Mouse (Mus musculus): Measurements from ENCODE around the gene Cmtm5.
"Not testable (repeated sequence)": the region's sequence is repeated elsewhere in the genome, so short reads cannot be mapped to it uniquely, and the experiment has no call there.

Gene Cmtm5

DNA sequence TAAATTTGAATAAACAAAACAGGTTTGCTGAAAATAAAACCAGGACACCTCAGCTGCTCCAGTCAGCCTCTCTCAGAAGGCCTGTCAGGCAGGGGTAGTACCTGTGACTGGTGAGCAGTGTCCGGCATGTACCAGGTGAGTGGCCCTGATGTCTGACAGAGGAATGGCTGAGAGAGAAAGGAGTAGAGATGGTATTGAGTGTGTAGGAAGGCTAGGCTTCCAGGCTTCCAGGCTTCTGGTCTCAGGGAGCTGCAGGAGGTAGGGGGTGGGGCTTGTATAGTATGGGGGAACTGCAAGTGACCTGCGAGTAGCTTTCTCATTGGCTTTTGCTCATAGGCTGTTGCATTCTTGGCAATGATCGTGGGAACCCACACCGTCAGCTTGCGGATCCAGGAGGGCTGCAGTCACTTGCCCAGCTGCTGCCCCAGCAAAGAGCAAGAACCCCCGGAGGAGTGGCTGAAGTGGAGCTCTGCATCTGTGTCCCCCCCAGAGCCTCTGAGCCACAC, 3.4 kb upstream of the Cmtm5 start, which contains the start of gene Il25:
Il25 (plus strand) TSS at position 51 of the 506 bp plus-strand sequence.
- no peak for DNase-seq (ENCODE audit: low read depth, low spot score)

- no peak for DNase-seq (ENCODE audit: low read depth, low spot score)
Measured at GRCm38 (mm10) chr14:54936831-54937160, 735 bp downstream of the Cmtm5 start.

- DNase-seq (ENCODE audit: low read depth, low spot score), result no peak
Measured at GRCm38 (mm10) chr14:54937361-54938182, 1.5 kb downstream of the Cmtm5 start.

- DNase-seq (ENCODE audit: low read depth, low spot score), result no peak
Measured at GRCm38 (mm10) chr14:54938431-54939219, 2.6 kb downstream of the Cmtm5 start.

DNA sequence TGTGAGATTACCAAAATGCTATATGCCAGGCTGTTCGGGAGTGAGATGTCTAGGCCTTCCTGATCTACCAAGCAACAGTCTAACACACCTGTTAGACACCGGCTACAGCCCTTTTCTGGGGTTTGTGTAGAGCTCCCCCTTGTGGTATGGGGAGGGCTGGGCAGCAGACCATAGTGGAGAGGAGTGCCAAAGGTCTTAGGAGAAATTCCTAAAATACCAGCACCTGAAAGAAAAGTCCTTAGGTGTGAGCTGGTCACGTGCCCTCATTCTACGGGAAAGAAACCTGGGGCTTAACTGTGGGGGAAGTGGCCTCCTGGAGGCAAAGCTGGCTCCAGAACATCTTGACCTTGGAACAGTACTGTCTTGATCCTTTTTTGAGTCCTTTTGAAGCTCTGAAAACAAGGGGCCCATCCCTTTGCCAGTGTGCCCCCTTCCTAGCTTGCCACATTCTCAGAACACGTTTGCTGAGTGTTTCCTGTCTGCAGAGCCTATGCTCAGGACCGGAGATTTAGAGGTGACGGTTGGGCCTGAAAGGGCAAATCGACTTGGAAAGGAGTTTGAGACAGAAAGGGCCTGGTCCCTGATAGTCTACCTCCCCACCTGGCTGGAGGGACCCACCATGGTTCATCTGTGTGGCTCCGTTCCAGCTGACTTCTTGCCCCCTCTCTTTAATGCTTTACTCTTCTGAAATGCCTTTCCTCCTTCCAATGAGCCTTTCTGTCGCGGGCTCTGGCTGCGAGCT, 3.5 kb downstream of the Cmtm5 start:
- DNase-seq (ENCODE audit: low read depth, low spot score), result peak; percentile 44

DNA sequence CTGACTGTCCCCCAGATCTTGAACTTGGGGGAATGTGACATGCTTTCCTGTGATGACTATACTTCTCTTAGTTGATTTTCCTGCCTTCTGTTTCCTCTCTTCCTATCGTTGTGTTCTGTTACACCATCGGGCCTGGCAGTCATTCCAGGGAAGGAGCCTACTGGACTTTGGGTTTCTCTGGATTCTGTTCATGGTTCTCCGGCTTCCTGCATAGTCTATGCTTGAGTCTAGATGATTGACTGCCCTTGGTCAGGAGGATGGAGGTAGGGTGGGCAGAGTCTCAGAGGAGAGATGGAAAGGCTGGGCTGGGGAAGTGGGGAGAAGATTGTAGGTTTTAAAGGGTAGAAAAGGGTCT, 4.1 kb downstream of the Cmtm5 start:
- DNase-seq (ENCODE audit: low read depth, low spot score), result no peak

- no peak for DNase-seq (ENCODE audit: low read depth, low spot score)
Measured at GRCm38 (mm10) chr14:54941024-54941978, 5.2 kb downstream of the Cmtm5 start.

GRCm38 (mm10) chr14:54942479-54942878, 6.4 kb downstream of the Cmtm5 start:
- no peak for DNase-seq (ENCODE audit: low read depth, low spot score)

DNA sequence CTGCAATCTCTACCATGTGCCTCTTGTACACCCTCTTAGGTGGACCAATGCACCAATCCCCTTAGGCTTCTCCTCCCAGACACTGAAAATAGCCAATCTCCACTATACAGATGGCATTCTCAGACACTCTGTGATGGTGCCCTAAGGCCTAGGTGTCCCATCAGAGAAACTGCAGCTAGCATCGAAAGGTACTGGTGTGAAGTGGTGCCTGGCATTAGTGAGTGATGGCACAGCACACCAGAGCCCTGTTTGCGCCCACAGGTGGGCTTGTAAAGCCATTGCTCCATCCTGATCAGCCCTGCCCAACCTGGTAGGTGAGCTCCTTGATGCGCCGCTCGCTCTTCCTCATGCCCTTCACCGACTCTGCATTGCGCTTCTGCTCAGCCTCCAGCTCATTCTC, 7.9 kb downstream of the Cmtm5 start:
- no peak for DNase-seq (ENCODE audit: low read depth, low spot score)

- DNase-seq (ENCODE audit: low read depth, low spot score), result no peak
Measured at GRCm38 (mm10) chr14:54944939-54945338, 8.9 kb downstream of the Cmtm5 start.

DNA sequence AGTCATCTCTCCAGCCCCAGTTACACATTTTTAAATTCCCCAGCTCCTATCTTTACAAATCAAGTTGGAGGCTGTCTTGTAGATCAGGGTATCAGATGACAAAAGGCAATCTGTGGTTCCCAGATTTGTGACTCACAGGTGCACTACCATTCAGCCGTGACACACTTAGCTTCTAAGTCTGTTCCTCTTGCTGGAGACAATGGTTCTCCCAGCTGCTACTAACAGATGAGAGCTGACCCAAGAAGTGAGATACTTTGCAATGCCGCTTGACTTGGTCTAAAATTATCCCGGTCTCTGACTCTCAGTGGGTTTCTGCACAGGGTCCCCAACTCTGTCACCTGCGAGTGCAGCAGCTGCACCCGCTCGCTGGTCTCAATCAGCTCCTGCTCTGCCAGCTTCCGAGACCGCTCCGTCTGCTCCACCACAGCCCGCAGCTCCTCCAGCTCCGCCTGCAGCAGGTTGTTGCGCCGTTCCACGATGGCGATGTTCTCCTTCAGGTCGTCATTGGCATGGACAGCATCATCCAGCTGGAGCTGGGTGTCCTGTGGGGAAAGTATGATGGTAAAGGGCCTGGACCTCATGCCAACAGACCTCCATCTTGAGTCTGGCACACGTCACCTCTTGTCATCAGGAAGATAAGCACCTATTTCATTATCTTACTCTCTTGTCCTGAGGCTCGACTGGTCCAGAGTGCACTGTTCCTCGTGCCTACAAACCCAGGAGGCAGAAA, 10.1 kb downstream of the Cmtm5 start:
- no peak for DNase-seq (ENCODE audit: low read depth, low spot score)

DNA sequence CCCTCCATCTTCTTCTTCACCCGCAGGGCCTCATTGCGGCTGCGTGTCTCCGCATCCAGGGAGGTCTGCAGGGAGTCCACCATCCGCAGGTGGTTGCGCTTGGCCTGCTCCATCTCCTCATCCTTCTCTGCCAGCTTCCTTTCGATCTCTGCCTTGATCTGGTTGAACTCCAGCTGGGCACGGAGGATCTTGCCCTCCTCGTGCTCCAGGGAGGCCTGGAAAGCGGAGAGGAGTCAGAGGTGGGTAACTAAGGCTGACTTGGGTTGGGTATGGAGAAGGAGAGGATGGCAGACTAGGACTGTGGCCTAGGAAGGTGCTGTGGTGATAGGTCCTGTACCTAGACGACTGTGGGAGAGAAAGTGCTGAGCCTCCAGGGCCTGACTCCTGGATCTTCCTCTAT, 10.9 kb downstream of the Cmtm5 start:
- DNase-seq (ENCODE audit: low read depth, low spot score), result not testable (repeated sequence)

DNA sequence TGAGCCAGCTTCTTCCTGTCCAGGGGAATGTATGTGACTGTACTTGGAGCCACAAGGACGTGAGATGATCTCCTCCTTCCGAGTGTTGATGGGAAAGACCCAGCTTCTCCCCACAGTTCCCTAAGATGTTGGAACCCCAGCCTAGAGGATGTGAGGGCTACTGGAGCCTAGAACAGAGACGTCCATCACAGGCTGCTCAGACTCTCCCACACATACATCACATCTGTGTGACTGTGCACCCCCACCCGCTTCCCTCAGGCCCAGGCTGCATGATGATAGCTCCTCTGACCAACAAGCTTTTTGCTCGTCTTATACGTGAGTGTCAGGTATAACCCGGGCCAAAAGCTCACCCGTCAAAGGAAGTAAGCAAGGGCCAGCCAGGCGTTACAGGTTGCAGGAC, 12.7 kb downstream of the Cmtm5 start:
- DNase-seq (ENCODE audit: low read depth, low spot score), result no peak

- DNase-seq (ENCODE audit: low read depth, low spot score), result no peak
Measured at GRCm38 (mm10) chr14:54950493-54950892, 14.4 kb downstream of the Cmtm5 start.

DNA sequence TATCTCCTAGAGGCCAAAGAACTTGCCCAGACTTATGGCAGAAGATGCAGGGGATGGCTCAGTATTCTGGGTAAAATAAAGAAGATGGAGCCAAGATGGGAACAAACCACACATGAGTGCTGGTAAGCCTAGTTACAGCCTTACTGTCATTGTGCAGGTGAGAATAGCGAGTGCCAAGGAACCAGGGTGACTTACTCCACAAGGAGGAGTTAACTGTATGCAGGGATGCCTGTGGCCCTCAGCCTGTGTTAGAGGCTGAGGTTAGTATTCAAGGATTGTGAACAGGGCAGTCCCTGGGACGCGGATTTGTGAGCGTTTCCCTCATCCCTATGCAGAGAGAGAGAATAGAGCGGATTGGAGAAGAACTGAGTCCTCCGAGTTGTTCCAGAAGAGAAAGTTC, 15.5 kb downstream of the Cmtm5 start:
- DNase-seq (ENCODE audit: low read depth, low spot score), result no peak

DNA sequence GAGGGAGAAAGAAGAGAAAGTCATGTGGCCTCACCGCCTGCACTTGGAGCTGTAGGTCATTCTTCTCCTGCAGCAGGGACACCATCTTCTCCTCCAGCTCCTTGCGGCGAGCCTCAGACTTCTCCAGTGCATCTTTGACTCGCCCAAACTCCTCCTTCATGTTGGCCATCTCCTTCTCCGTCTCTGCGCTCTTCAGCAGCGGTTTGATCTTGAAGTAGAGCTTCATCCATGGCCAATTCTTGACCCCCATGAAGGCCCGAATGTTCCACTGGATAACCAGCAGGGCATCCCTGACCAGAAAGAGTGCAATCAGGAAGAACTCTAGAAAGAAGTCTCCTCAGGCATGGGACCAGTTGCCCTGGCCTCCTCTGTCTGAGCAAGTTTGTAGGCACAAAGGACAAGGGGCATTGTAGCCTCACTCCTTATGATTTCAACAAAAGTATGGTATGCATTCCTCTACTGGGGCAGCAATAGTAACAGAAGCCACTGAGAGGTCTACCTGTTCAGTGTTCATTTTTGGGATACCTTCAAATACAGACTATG, 17.7 kb downstream of the Cmtm5 start:
- no peak for DNase-seq (ENCODE audit: low read depth, low spot score)

DNA sequence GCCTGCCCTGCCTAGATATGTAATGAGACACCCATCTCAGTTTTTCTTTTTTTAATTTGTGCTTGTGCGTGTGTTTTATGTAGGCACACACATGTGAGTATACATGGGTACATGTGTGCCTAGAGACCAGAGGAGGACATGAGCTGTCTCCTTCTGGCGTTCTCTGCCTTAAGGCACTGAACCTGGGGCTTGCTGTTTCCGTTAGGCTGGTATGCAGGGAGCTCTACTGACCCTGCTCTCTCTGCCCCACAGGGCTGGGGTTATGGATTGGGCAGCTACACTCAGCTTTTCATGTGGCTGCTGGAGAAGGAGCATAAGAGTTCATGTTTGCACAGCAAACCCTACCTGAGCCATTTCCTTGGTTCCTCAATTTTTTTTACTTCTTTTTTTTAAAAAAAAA, 18.4 kb downstream of the Cmtm5 start:
- DNase-seq (ENCODE audit: low read depth, low spot score), result no peak

DNA sequence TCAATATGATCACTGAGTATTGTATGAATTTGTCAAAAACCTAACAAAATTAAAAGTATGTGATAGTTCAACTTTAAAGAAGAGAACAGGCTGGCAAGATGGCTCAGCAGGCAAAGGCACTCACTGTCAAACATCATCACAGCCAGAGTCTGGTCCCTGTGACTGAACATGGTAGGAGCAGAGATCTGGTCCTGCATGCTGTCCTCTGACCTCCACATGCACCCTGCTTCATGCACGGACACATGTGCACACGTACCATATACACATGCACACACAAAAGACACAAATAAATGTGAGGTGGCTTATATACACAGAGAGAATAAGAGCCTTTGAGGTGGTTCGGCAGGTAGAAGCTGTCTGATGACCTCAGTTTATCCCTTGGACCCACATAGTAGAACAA, 19.4 kb downstream of the Cmtm5 start:
- no peak for DNase-seq (ENCODE audit: low read depth, low spot score)

DNA sequence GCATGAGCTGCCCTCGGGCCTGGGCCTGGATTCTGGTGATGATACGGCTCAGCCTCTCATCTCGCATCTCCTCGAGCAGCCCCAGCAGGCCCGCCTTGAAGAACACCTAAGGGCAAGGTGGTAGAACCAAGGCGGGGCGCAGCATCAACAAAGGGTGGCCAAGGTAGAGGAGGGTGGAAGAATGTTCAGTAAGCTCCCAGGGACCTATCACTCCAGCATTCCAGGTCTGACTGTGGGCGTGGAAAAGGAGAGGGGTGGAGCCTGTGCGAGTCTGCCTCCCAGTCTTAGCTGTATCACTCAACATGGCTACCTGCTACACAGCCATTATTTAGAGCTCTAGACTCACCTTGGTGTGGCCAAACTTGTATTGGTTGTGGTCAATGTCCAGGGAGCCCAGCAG, 20.5 kb downstream of the Cmtm5 start:
- DNase-seq (ENCODE audit: low read depth, low spot score), result no peak

DNA sequence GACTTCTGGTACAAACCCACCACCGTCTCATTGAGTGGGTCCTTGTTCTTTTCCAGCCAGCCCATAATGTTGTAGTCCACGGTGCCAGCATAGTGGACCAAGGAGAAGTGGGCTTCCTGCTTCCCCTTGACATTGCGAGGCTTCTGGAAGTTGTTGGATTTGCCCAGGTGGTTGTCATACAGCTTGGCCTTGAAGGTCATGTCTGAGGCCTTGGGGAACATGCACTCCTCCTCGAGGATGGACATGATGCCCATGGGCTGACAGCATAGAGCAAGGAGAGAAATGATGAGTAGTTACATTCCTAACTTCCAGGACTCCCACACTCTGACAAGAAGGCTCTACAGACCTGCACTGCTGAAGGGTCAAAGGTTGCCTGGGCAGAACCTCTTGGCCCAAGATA, 22.4 kb downstream of the Cmtm5 start:
- no peak for DNase-seq (ENCODE audit: low read depth, low spot score)
